In genomic region chr17:37028683-37029120, GRCm38 (mm10) we compare ENCODE assay signal across 8 mouse cellular contexts. TPM values are rescaled to one million over a fixed set of nuclear protein-coding genes. Genes with fewer than 3 reads are reported as not detected.
DNase-seq lines count a peak whose midpoint lies in the region; ATAC-seq and TF ChIP-seq lines count a peak whose summit lies in the region.

No protein-coding gene starts in this region.

- under 1% methylated on average over 14 of the region's 14 CpGs for WGBS in forebrain, embryonic 11.5 days
- under 1% methylated on average over 14 of the region's 14 CpGs for WGBS in heart, embryonic 16.5 days
- under 1% methylated on average over 14 of the region's 14 CpGs for WGBS in liver, embryonic 14.5 days (ENCODE audit: insufficient replicate concordance)
- WGBS in neural tube, embryonic 13.5 days = under 1% methylated on average over 14 of the region's 14 CpGs

- peak overlapping the region; percentile 46 for H3K4me2 ChIP-seq in forebrain, embryonic 11.5 days (ENCODE audit: low read depth, low read length, severe bottlenecking)
- peak overlapping the region; percentile 68 for H3K4me2 ChIP-seq in heart, embryonic 16.5 days (ENCODE audit: low read depth, low read length)
- peak overlapping the region; percentile 58 for H3K4me2 ChIP-seq in liver, embryonic 14.5 days (ENCODE audit: low read depth)
- peak overlapping the region; percentile 55 for H3K4me2 ChIP-seq in neural tube, embryonic 13.5 days

- H3K4me3 ChIP-seq in forebrain, embryonic 11.5 days (ENCODE audit: low read depth, low read length) = peak overlapping the region; percentile 36
- H3K4me3 ChIP-seq in heart, embryonic 16.5 days (ENCODE audit: low read length) = peak overlapping the region; percentile 61
- H3K4me3 ChIP-seq in liver, embryonic 14.5 days (ENCODE audit: insufficient read depth in 1 of 2, low read depth in 2 of 2, low read length in 2 of 2) = peak overlapping the region; percentile 49 to 59
- H3K4me3 ChIP-seq in neural tube, embryonic 13.5 days = peak overlapping the region; percentile 44

- no peak for TF ChIP-seq CTCF in liver, embryonic 14.5 days (IDR thresholded peaks at IDR 0.05; ENCODE audit: low read depth)

- no peak for TF ChIP-seq EP300 in liver, embryonic 14.5 days (IDR thresholded peaks at IDR 0.05; ENCODE audit: low read depth)

- peak overlapping the region; percentile 39 for H3K9ac ChIP-seq in forebrain, embryonic 11.5 days (ENCODE audit: low read length)
- H3K9ac ChIP-seq in heart, embryonic 16.5 days (ENCODE audit: low read length) = peak overlapping the region; percentile 25; the same call in 1 of the 2 replicates
- no peak overlapping the region for H3K9ac ChIP-seq in liver, embryonic 14.5 days (replicated peaks)
- peak overlapping the region; percentile 68 for H3K9ac ChIP-seq in neural tube, embryonic 13.5 days

- peak overlapping the region; percentile 97 for H3K27ac ChIP-seq in forebrain, embryonic 11.5 days (ENCODE audit: low read depth, low read length)
- H3K27ac ChIP-seq in heart, embryonic 16.5 days (ENCODE audit: low read length) = peak overlapping the region; percentile 78
- H3K27ac ChIP-seq in liver, embryonic 14.5 days = no peak overlapping the region
- H3K27ac ChIP-seq in neural tube, embryonic 13.5 days (replicated peaks) = peak overlapping the region; percentile 98

- DNase-seq in CD4-positive, CD25-positive, alpha-beta regulatory T cell, adult 2 months (ENCODE audit: low read depth, low spot score) = peak; percentile 87
- DNase-seq in brain, embryonic 18.5 days (ENCODE audit: low read depth, low spot score) = peak; percentile 93
- DNase-seq in forebrain, embryonic 11.5 days (ENCODE audit: low spot score) = peak; percentile 97
- peak; percentile 91 to 93 for DNase-seq in kidney, postnatal 25 days
- peak; percentile 41 to 44 (median 43) for DNase-seq in liver, embryonic 14.5 days (ENCODE audit: low read depth in 3 of 3, low spot score in 3 of 3)
- DNase-seq in testis, postnatal 10 days (ENCODE audit: low spot score) = peak; percentile 95

- peak; percentile 99 for ATAC-seq in forebrain, embryonic 11.5 days (replicated peaks; ENCODE audit: low FRiP score)
- ATAC-seq in heart, embryonic 16.5 days (replicated peaks; ENCODE audit: extremely low read depth, insufficient read depth, low FRiP score) = peak; percentile 98
- ATAC-seq in liver, embryonic 14.5 days (ENCODE audit: insufficient read depth) = peak; percentile 85
- ATAC-seq in neural tube, embryonic 13.5 days (ENCODE audit: low read depth) = peak; percentile 99

- no peaks in the 10 kb centered on the region for H3K27me3 ChIP-seq in forebrain, embryonic 11.5 days (ENCODE audit: control insufficient read depth, insufficient read depth, low read length)
- H3K27me3 ChIP-seq in heart, embryonic 16.5 days (ENCODE audit: control insufficient read depth, insufficient read depth, low read length) = no peaks in the 10 kb centered on the region
- no peaks in the 10 kb centered on the region for H3K27me3 ChIP-seq in liver, embryonic 14.5 days (ENCODE audit: control insufficient read depth, insufficient read depth, low read length)
- no peaks in the 10 kb centered on the region for H3K27me3 ChIP-seq in neural tube, embryonic 13.5 days

- no peaks in the 10 kb centered on the region for H3K9me3 ChIP-seq in forebrain, embryonic 11.5 days (ENCODE audit: control insufficient read depth, low read length)
- H3K9me3 ChIP-seq in heart, embryonic 16.5 days (replicated peaks; ENCODE audit: control insufficient read depth, low read length) = no peaks in the 10 kb centered on the region
- H3K9me3 ChIP-seq in liver, embryonic 14.5 days (ENCODE audit: control insufficient read depth, low read length) = no peaks in the 10 kb centered on the region
- H3K9me3 ChIP-seq in neural tube, embryonic 13.5 days = no peaks in the 10 kb centered on the region

- no peaks in the 10 kb centered on the region; the same call in 1 of the 2 replicates for H3K4me1 ChIP-seq in forebrain, embryonic 11.5 days (replicated peaks; ENCODE audit: control insufficient read depth, insufficient read depth, low read length)
- 0 out of 2 replicates have a peak, but pooled peaks cover 3% of the 10 kb centered on the region for H3K4me1 ChIP-seq in heart, embryonic 16.5 days (ENCODE audit: control insufficient read depth, insufficient read depth, low read length)
- no peaks in the 10 kb centered on the region for H3K4me1 ChIP-seq in liver, embryonic 14.5 days (replicated peaks; ENCODE audit: control insufficient read depth in 2 of 2, insufficient read depth in 2 of 2, low read length in 1 of 2)
- peaks cover 12% of the 10 kb centered on the region for H3K4me1 ChIP-seq in neural tube, embryonic 13.5 days (replicated peaks)

- H3K36me3 ChIP-seq in forebrain, embryonic 11.5 days (ENCODE audit: control insufficient read depth, insufficient read depth, low read length) = no peaks in the 10 kb centered on the region
- no peaks in the 10 kb centered on the region for H3K36me3 ChIP-seq in heart, embryonic 16.5 days (ENCODE audit: control insufficient read depth, insufficient read depth)
- no peaks in the 10 kb centered on the region for H3K36me3 ChIP-seq in liver, embryonic 14.5 days (replicated peaks; ENCODE audit: control insufficient read depth, insufficient read depth, low read depth)
- H3K36me3 ChIP-seq in neural tube, embryonic 13.5 days = no peaks in the 10 kb centered on the region

RNA-seq across cellular contexts. Expression of gene Mog, which starts 5.5 kb away (rescaled TPM):
- 0.39 TPM in 1 of 2 replicates, not detected in the other for polyA plus RNA-seq in forebrain, embryonic 11.5 days (2014; fragmentation: Nextera tagmentation; extraction: Ambion mirVana)
- polyA plus RNA-seq in heart, embryonic 16.5 days (2015; fragmentation: Nextera tagmentation; extraction: Ambion mirVana) = not detected in 2 replicates
- polyA plus RNA-seq in liver, embryonic 14.5 days (2012; rRNA removed) = not detected in 2 replicates
- polyA plus RNA-seq in liver, embryonic 14.5 days (2014; fragmentation: Nextera tagmentation; extraction: Ambion mirVana) = not detected in 2 replicates
- polyA plus RNA-seq in neural tube, embryonic 13.5 days (2015; fragmentation: Nextera tagmentation; extraction: Ambion mirVana) = 1.2 and 1.7 TPM in 2 replicates

RNA-seq across cellular contexts. Expression of gene Gabbr1, which starts 17.1 kb away (rescaled TPM):
- polyA plus RNA-seq in forebrain, embryonic 11.5 days (2014; fragmentation: Nextera tagmentation; extraction: Ambion mirVana) = 19.7 and 21.8 TPM in 2 replicates
- 3.7 and 4.1 TPM in 2 replicates for polyA plus RNA-seq in heart, embryonic 16.5 days (2015; fragmentation: Nextera tagmentation; extraction: Ambion mirVana)
- polyA plus RNA-seq in liver, embryonic 14.5 days (2012; rRNA removed) = 2.2 and 2.7 TPM in 2 replicates
- 0.24 and 0.30 TPM in 2 replicates for polyA plus RNA-seq in liver, embryonic 14.5 days (2014; fragmentation: Nextera tagmentation; extraction: Ambion mirVana)
- 56.2 and 57.0 TPM in 2 replicates for polyA plus RNA-seq in neural tube, embryonic 13.5 days (2015; fragmentation: Nextera tagmentation; extraction: Ambion mirVana)

RNA-seq across cellular contexts. Expression of gene Zfp57, which starts 27.7 kb away (rescaled TPM):
- polyA plus RNA-seq in forebrain, embryonic 11.5 days (2014; fragmentation: Nextera tagmentation; extraction: Ambion mirVana) = 130 and 142 TPM in 2 replicates
- polyA plus RNA-seq in heart, embryonic 16.5 days (2015; fragmentation: Nextera tagmentation; extraction: Ambion mirVana) = 30.3 and 31.9 TPM in 2 replicates
- polyA plus RNA-seq in liver, embryonic 14.5 days (2012; rRNA removed) = 3.3 and 3.5 TPM in 2 replicates
- polyA plus RNA-seq in liver, embryonic 14.5 days (2014; fragmentation: Nextera tagmentation; extraction: Ambion mirVana) = 2.2 and 2.5 TPM in 2 replicates
- 241 and 262 TPM in 2 replicates for polyA plus RNA-seq in neural tube, embryonic 13.5 days (2015; fragmentation: Nextera tagmentation; extraction: Ambion mirVana)

RNA-seq across cellular contexts. Expression of gene H2-M5, which starts 39.4 kb away (rescaled TPM):
- polyA plus RNA-seq in forebrain, embryonic 11.5 days (2014; fragmentation: Nextera tagmentation; extraction: Ambion mirVana) = 0.73 and 1.1 TPM in 2 replicates
- 0.30 and 0.37 TPM in 2 replicates for polyA plus RNA-seq in heart, embryonic 16.5 days (2015; fragmentation: Nextera tagmentation; extraction: Ambion mirVana)
- polyA plus RNA-seq in liver, embryonic 14.5 days (2012; rRNA removed) = 0.03 and 0.23 TPM in 2 replicates
- not detected in 2 replicates for polyA plus RNA-seq in liver, embryonic 14.5 days (2014; fragmentation: Nextera tagmentation; extraction: Ambion mirVana)
- polyA plus RNA-seq in neural tube, embryonic 13.5 days (2015; fragmentation: Nextera tagmentation; extraction: Ambion mirVana) = 1.6 and 2.3 TPM in 2 replicates

RNA-seq across cellular contexts. Expression of gene 2410137M14Rik, which starts 47.7 kb away (rescaled TPM):
- not detected in 2 replicates for polyA plus RNA-seq in forebrain, embryonic 11.5 days (2014; fragmentation: Nextera tagmentation; extraction: Ambion mirVana)
- polyA plus RNA-seq in heart, embryonic 16.5 days (2015; fragmentation: Nextera tagmentation; extraction: Ambion mirVana) = not detected in 2 replicates
- not detected in 2 replicates for polyA plus RNA-seq in liver, embryonic 14.5 days (2012; rRNA removed)
- not detected in 2 replicates for polyA plus RNA-seq in liver, embryonic 14.5 days (2014; fragmentation: Nextera tagmentation; extraction: Ambion mirVana)
- 0.31 TPM in 1 of 2 replicates, not detected in the other for polyA plus RNA-seq in neural tube, embryonic 13.5 days (2015; fragmentation: Nextera tagmentation; extraction: Ambion mirVana)

Comparison
In these comparisons a context has a peak if more than half of its experiments do, and no peak if none do; other contexts are left out.
1. DNase-seq: peak in every context shown above with its lines; median percentile 97 in forebrain, embryonic 11.5 days; 95 in testis, postnatal 10 days; 93 in brain, embryonic 18.5 days; 92 in kidney, postnatal 25 days; 87 in CD4-positive, CD25-positive, alpha-beta regulatory T cell, adult 2 months; 43 in liver, embryonic 14.5 days.